Mouse (Mus musculus) embryonic facial prominence, embryonic 14.5 days (tissue): ENCODE measurements around the gene Gstp3. TPM values are rescaled to one million over a fixed set of nuclear protein-coding genes. Genes with fewer than 3 reads are reported as not detected.
"Not testable (repeated sequence)": the region's sequence is repeated elsewhere in the genome, so short reads cannot be mapped to it uniquely, and the experiment has no call there.

ENCODE experiments used
- ATAC-seq: fragments of 200-750 bp; cut with Nextera tagmentation; 2 replicates; pipeline ENCODE4 v1.8.0; 2017; ENCODE audit warnings: low read depth, moderate number of reproducible peaks, moderate TSS enrichment
- DNase-seq: peaks from one replicate; pipeline ENCODE4 v3.0.0-alpha.2; 2015; ENCODE audit warnings: low spot score
- H3K27ac ChIP-seq: fragments of 300-500 bp; sonication (generic); replicated peaks from 2 replicates; pipeline ENCODE4 v1.5.1; 2014; ENCODE audit warnings: low read depth, mild to moderate bottlenecking, low read length, moderate library complexity
- H3K27me3 ChIP-seq: fragments of 300-500 bp; sonication (generic); replicated peaks from 2 replicates; pipeline ENCODE4 v1.6.1; 2014; ENCODE audit warnings: low read length; ENCODE audit not compliant: control insufficient read depth, insufficient read depth
- H3K36me3 ChIP-seq: fragments of 300-500 bp; sonication (generic); 2 replicates; pipeline ENCODE4 v1.6.1; 2014; ENCODE audit warnings: low read length, mixed read lengths; ENCODE audit not compliant: control insufficient read depth, insufficient read depth
- H3K4me1 ChIP-seq: fragments of 300-500 bp; sonication (generic); 2 replicates; pipeline ENCODE4 v1.6.1; 2014; ENCODE audit warnings: antibody characterized with exemption, low read length; ENCODE audit not compliant: control insufficient read depth, insufficient read depth
- H3K4me2 ChIP-seq: fragments of 300-500 bp; sonication (generic); 2 replicates; pipeline ENCODE4 v1.6.1; 2014; ENCODE audit warnings: low read depth, mild to moderate bottlenecking, low read length, moderate library complexity, mixed read lengths
- H3K4me3 ChIP-seq: fragments of 300-500 bp; sonication (generic); 2 replicates; pipeline ENCODE4 v1.5.1; 2014; ENCODE audit warnings: low read depth, mild to moderate bottlenecking, low read length
- H3K9ac ChIP-seq: fragments of 300-500 bp; sonication (generic); 2 replicates; pipeline ENCODE4 v1.6.1; 2014; ENCODE audit warnings: low read depth, mild to moderate bottlenecking, low read length, moderate library complexity, mixed read lengths
- H3K9me3 ChIP-seq: fragments of 300-500 bp; sonication (generic); 2 replicates; pipeline ENCODE4 v1.6.1; 2016; ENCODE audit warnings: low read length; ENCODE audit not compliant: control insufficient read depth
- WGBS: fragments of 180-500 bp; shearing (Covaris S2); extraction: QIAGEN DNeasy Blood & Tissue Kit; methylation state at CpG from one replicate; pipeline ENCODE4 v1.1.7; 2014; 5-methylcytosine and 5-hydroxymethylcytosine counted together
- polyA plus RNA-seq: library from polyadenylated mRNA; unstranded; fragments of >200 nt; fragmentation: Nextera tagmentation; extraction: Ambion mirVana; gene quantifications from 2 replicates; pipeline ENCODE4 v1.2.1, GENCODE M21; 2014

The Gstp3 gene
- polyA plus RNA-seq, 1 experiment from 2014 or later: 0.35 TPM

GRCm38 (mm10) chr19:4055216-4055946 lies 4.0 kb downstream of the Gstp3 start:
- H3K4me1 ChIP-seq: no peaks in the 10 kb centered on the region
- 73% methylated on average over 8 of the region's 8 CpGs for WGBS
- H3K4me3 ChIP-seq: no peak overlapping the region
- H3K9ac ChIP-seq: no peak overlapping the region
- H3K9me3 ChIP-seq: no peaks in the 10 kb centered on the region
- no peak for ATAC-seq
- H3K27me3 ChIP-seq: no peaks in the 10 kb centered on the region
- H3K4me2 ChIP-seq: no peak overlapping the region
- no peak overlapping the region for H3K27ac ChIP-seq
- no peak for DNase-seq
- no peaks in the 10 kb centered on the region for H3K36me3 ChIP-seq

DNA sequence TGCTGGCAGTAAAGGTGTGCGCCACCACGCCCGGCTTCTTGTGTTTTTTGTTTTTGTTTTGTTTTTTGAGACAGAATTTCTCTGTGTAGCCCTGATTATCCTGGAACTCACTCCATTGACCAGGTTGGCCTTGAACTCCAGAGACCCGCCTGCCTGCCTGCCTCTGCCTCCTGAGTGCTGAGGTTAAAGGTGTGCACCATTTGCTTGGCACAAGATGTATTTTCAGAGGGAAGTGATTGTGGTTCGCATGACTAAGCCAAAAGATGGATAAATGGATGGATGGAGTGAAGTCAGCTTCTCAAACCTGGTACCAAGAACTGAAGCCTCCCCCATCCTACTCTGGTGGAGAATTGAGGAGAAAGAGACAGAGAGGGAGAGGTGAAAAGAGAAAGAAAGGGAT lies 4.8 kb downstream of the Gstp3 start:
- WGBS: 87% methylated on average over 5 of the region's 5 CpGs
- no peak for ATAC-seq
- no peak overlapping the region for H3K9ac ChIP-seq

DNA sequence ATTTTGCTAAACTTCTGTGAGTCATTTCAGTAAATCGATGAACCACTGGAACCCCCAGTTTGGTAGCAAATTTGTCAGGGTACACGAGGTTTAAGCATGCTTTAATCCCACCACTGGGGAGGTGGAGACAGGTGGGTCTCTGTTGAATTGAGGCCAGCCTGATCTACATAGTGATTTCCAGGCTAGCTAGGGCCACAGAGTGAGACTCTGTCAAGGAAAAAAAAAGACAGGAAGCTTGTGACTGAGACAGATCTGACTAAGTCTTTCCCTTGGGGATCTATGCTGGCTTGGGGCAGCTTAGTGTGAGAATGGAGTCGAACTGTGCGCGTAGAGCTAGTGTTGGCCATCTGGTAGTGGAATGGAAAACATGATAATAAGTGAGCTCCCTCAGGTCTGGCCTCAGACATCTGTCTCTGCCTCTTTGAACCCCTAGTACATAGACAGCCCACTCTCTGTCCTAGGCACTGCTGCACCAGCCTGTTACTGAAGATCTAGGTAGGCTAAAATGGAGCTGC lies 6.8 kb downstream of the Gstp3 start:
- no peak overlapping the region for H3K4me3 ChIP-seq
- H3K27me3 ChIP-seq: no peaks in the 10 kb centered on the region
- 62% methylated on average over 5 of the region's 5 CpGs for WGBS
- no peak overlapping the region for H3K27ac ChIP-seq
- H3K4me1 ChIP-seq: no peaks in the 10 kb centered on the region
- DNase-seq (no peak), ATAC-seq (no peak)
- no peaks in the 10 kb centered on the region for H3K36me3 ChIP-seq
- no peak overlapping the region for H3K4me2 ChIP-seq
- H3K9ac ChIP-seq: no peak overlapping the region
- no peaks in the 10 kb centered on the region for H3K9me3 ChIP-seq

More for the DNA sequence above, 4.8 kb downstream of the Gstp3 start:
- no peaks in the 10 kb centered on the region for H3K36me3 ChIP-seq
- H3K9me3 ChIP-seq: no peaks in the 10 kb centered on the region
- no peak overlapping the region for H3K4me2 ChIP-seq
- H3K4me1 ChIP-seq: no peaks in the 10 kb centered on the region
- H3K27me3 ChIP-seq: no peaks in the 10 kb centered on the region
- H3K27ac ChIP-seq: no peak overlapping the region
- DNase-seq: no peak
- H3K4me3 ChIP-seq: no peak overlapping the region

- peak; percentile 35 for DNase-seq
- no peaks in the 10 kb centered on the region for H3K36me3 ChIP-seq
- H3K27me3 ChIP-seq: no peaks in the 10 kb centered on the region
- no peaks in the 10 kb centered on the region for H3K4me1 ChIP-seq
- H3K9ac ChIP-seq: no peak overlapping the region; the same call in 1 of the 2 replicates
- H3K4me2 ChIP-seq: no peak overlapping the region
- no peaks in the 10 kb centered on the region for H3K9me3 ChIP-seq
- no peak overlapping the region for H3K27ac ChIP-seq
- 50% methylated on average over 10 of the region's 10 CpGs for WGBS
- no peak overlapping the region for H3K4me3 ChIP-seq
- no peak for ATAC-seq
Measured at GRCm38 (mm10) chr19:4051741-4052515, 7.4 kb downstream of the Gstp3 start.

GRCm38 (mm10) chr19:4051016-4051415 lies 8.4 kb downstream of the Gstp3 start:
- WGBS: 92% methylated on average over 5 of the region's 5 CpGs
- no peak overlapping the region for H3K4me3 ChIP-seq
- no peak for ATAC-seq

DNA sequence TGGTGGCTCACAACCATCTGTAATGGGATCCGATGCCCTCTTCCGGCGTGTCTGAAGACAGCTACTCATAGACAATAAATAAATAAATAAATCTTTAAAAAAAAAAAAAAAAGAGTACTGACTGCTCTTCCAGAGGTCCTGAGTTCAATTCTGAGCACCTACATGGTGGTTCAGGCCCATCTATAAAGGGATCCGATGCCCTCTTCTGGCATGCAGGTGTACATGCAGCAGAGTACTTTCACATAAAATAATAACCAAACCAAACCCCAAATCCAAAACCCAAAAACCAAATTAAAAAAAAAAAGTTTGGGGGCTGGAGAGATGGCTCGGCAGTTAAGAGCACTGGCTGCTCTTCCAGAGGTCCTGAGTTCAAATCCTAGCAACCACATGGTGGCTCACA lies 10.3 kb downstream of the Gstp3 start:
- ATAC-seq, H3K27ac ChIP-seq, H3K4me2 ChIP-seq, H3K9ac ChIP-seq, H3K4me3 ChIP-seq, DNase-seq, H3K4me1 ChIP-seq, H3K27me3 ChIP-seq, H3K9me3 ChIP-seq, H3K36me3 ChIP-seq: not testable (repeated sequence)
- 71% methylated on average over 5 of the region's 5 CpGs for WGBS

More at GRCm38 (mm10) chr19:4051016-4051415, 8.4 kb downstream of the Gstp3 start:
- no peak for DNase-seq
- H3K9ac ChIP-seq: no peak overlapping the region
- no peaks in the 10 kb centered on the region for H3K9me3 ChIP-seq
- H3K27me3 ChIP-seq: no peaks in the 10 kb centered on the region
- no peaks in the 10 kb centered on the region; the same call in 1 of the 2 replicates for H3K4me1 ChIP-seq
- no peak overlapping the region for H3K27ac ChIP-seq
- no peak overlapping the region for H3K4me2 ChIP-seq
- no peaks in the 10 kb centered on the region for H3K36me3 ChIP-seq

DNA sequence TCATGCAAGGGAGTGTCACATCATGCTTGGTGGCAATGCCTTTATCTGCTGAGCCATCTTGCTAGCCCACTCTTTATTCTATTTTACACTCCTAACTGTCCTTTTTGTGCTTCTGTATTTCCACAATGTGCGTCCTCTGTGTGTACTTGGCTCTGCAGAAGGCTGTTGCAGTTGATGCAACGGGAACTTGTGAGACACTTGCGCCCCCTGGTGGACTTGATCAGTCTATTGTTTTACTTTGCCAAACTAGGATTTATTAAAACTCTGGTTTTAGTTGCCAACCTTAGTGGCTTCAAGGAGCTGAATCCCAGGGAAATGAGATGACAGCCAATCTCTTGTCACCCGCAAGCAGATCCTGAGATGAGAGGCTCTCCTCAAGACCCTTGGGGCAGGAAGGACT lies 11.5 kb downstream of the Gstp3 start:
- Histone ChIP-seq H3K9me3 (no peaks in the 10 kb centered on the region), H3K27me3 (no peaks in the 10 kb centered on the region), H3K9ac (no peak overlapping the region), H3K4me2 (no peak overlapping the region), H3K4me1 (no peaks in the 10 kb centered on the region; the same call in 1 of the 2 replicates), H3K36me3 (no peaks in the 10 kb centered on the region), H3K27ac (no peak overlapping the region), H3K4me3 (no peak overlapping the region)
- WGBS: 11% methylated on average over 4 of the region's 4 CpGs
- ATAC-seq (no peak), DNase-seq (peak; percentile 87)

DNA sequence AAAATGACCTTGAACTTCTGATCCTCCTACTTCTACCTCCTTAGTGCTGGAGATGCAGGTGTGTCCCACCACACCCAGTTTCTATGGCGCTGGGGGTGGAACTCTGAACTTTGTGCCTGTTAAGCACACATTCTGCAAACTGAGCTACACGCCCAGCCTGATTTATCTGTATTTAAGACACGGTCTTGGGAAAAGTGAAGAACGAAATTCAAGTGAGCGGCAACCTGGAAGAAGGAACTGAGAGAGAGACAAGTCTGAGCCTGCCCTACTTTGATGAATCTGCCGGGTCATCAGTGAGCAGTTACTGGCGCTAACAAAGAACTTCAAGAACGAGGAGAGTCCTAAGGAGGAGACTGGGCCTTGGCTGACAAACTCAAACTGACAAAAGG lies 12.5 kb downstream of the Gstp3 start:
- 75% methylated on average over 8 of the region's 8 CpGs for WGBS
- peak; percentile 37 for DNase-seq
- H3K27ac ChIP-seq: no peak overlapping the region

More for the DNA sequence above, 12.5 kb downstream of the Gstp3 start:
- H3K9ac ChIP-seq: no peak overlapping the region
- no peaks in the 10 kb centered on the region for H3K27me3 ChIP-seq
- H3K9me3 ChIP-seq: no peaks in the 10 kb centered on the region
- H3K4me1 ChIP-seq: no peaks in the 10 kb centered on the region; the same call in 1 of the 2 replicates
- H3K4me3 ChIP-seq: no peak overlapping the region
- no peaks in the 10 kb centered on the region for H3K36me3 ChIP-seq
- ATAC-seq: no peak
- no peak overlapping the region for H3K4me2 ChIP-seq
